Mouse (Mus musculus): ENCODE measurements around the gene Igsf8.

DNA sequence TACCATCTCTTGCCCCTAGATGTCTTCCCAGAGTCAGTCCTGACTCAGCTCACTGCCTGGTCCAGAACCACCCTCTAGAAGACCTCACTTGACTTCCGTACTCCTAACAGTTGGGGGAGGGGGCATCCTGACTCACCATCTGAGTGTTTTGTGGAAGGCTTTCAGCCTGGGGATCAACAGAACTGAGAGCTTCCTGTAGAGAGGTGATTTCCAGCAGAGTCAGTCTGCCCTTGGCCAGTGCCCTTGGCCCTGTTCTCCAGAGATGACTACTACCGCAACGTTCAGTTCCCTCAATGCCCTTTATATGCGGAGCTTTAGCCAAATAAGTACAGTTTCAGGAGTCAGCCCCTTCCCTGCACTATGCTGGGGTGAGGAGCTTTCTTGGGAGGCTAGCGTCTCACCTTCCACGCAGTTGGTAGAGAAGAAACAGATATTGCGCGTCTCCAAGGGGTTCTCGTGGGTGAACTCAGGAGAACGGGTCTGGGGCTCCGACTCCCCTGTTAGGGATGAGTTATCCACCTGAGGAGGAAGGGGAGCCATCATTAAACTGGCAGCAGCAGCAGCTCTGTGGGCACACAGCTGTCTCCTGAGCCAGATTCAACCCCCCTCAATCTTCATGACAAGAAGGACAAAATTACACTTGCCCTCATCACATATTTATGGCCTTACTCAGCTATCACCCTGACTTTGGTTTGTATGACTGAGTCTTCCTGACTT lies 27.6 kb downstream of the Igsf8 start:
- TF ChIP-seq CTCF (IDR thresholded peaks at IDR 0.05; ENCODE audit: insufficient read depth, low read depth, low read length) (no peak), POLR2A (IDR thresholded peaks at IDR 0.05; ENCODE audit: insufficient read depth, low read depth, low read length) (no peak)
